Mouse (Mus musculus) olfactory bulb, adult 2 months (tissue): ENCODE results near the gene Hoxc10.

Source experiments
- CTCF ChIP-seq: fragments of 200-500 bp; IDR thresholded peaks from 2 replicates; pipeline ENCODE4 v1.5.1; 2012; ENCODE audit warnings: low read depth, mild to moderate bottlenecking, low read length, moderate library complexity; ENCODE audit not compliant: insufficient read depth
- POLR2A ChIP-seq: fragments of 200-500 bp; IDR thresholded peaks from 2 replicates; pipeline ENCODE4 v1.6.1; 2012; ENCODE audit warnings: mild to moderate bottlenecking, low read depth, low read length, moderate library complexity; ENCODE audit not compliant: insufficient read depth

DNA sequence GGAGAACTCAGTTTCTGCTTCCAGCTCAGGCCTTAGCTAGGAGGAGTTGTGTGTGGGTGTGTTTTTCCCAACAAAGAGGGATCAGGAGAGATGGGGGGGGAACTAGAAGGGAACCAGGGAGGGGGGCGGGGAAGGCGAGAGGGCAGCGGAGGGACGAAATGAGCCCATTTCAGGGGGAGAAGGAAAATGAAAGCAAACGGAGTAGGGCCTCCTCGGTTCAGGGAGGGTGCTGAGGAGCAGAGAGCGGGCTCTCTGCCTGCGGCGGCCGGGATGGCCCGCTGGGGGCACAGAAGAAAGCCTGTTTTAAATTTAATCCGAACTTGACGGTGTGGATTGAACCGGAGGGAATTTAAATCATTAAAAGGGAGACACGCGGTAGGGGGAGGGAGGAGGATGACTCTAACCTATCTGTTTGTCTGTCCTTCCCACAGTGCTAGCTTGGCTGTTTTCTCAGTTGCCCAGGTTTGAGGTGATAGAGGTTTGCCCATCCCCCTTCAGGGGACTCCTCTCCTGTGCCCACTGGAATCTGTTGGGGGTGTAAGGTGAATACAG, 10.9 kb downstream of the Hoxc10 start:
- TF ChIP-seq CTCF (no peak), POLR2A (no peak)
